Mouse (Mus musculus) erythroid progenitor cell, adult 5-6 weeks (primary cell): ENCODE measurements around the gene P2ry14. TPM values are rescaled to one million over a fixed set of nuclear protein-coding genes. Genes with fewer than 3 reads are reported as not detected.

ENCODE experiments used
- total RNA-seq, 2 experiments: library from RNA; stranded (forward) in 1 of 2; stranded (reverse) in 1 of 2; fragments of 150-400 nt in 1 of 2; fragments of 186-747, 209-891 nt in 1 of 2; gene quantifications; 2 replicates each; pipeline versions ENCODE4 v1.2.3 to v1.2.4; 2015 to 2017; ENCODE audit warnings: low replicate concordance in 2 of 2

Gene P2ry14
- total RNA-seq, 2 experiments from 2014 or later = 4.6 TPM; not detected in 1

Other genes with a start within 250 kb of the P2ry14 start
- not detected in 2 replicates for gene Med12l, start 147.8 kb downstream of the P2ry14 start, total RNA-seq (2015; ENCODE audit: low replicate concordance)
- 0.23 and 0.39 TPM in 2 replicates for gene Med12l, start 147.8 kb downstream of the P2ry14 start, total RNA-seq (2017; ENCODE audit: low replicate concordance)
- 4.3 and 5.9 TPM in 2 replicates for gene Gpr171, start 51.8 kb downstream of the P2ry14 start, total RNA-seq (2015; ENCODE audit: low replicate concordance)
- gene Gpr171, start 51.8 kb downstream of the P2ry14 start, total RNA-seq (2017; ENCODE audit: low replicate concordance) = 0.38 and 2.3 TPM in 2 replicates
- gene Gpr87, start 41.5 kb upstream of the P2ry14 start, total RNA-seq (2015; ENCODE audit: low replicate concordance) = not detected in 2 replicates
- not detected in 2 replicates for gene Gpr87, start 41.5 kb upstream of the P2ry14 start, total RNA-seq (2017; ENCODE audit: low replicate concordance)
- gene P2ry13, start 57.3 kb upstream of the P2ry14 start, total RNA-seq (2015; ENCODE audit: low replicate concordance) = 1.3 and 4.3 TPM in 2 replicates
- 1.4 and 2.3 TPM in 2 replicates for gene P2ry13, start 57.3 kb upstream of the P2ry14 start, total RNA-seq (2017; ENCODE audit: low replicate concordance)
- 2.1 and 5.0 TPM in 2 replicates for gene P2ry12, start 109.3 kb upstream of the P2ry14 start, total RNA-seq (2015; ENCODE audit: low replicate concordance)
- gene P2ry12, start 109.3 kb upstream of the P2ry14 start, total RNA-seq (2017; ENCODE audit: low replicate concordance) = not detected in 2 replicates
- not detected in 2 replicates for gene Igsf10, start 190.8 kb upstream of the P2ry14 start, total RNA-seq (2015; ENCODE audit: low replicate concordance)
- not detected in 2 replicates for gene Igsf10, start 190.8 kb upstream of the P2ry14 start, total RNA-seq (2017; ENCODE audit: low replicate concordance)